ENCODE assay signal across 7 mouse cellular contexts in genomic region chr9:120739199-120739952, GRCm38 (mm10).
DNase-seq lines count a peak whose midpoint lies in the region; ATAC-seq and TF ChIP-seq lines count a peak whose summit lies in the region.

No protein-coding gene starts in this region.

- no peak overlapping the region for H3K4me3 ChIP-seq in intestine, embryonic 16.5 days (ENCODE audit: low read length)
- H3K4me3 ChIP-seq in limb, embryonic 12.5 days (replicated peaks), result no peak overlapping the region
- H3K4me3 ChIP-seq in neural tube, embryonic 11.5 days (ENCODE audit: low read depth, low read length), result no peak overlapping the region

- CTCF ChIA-PET in Patski (lab: Charles Lee), result interaction anchor here (1.1 kb wide), 1 partner anchor 196 kb away, joined by 4 read pairs; no protein-coding TSS in a partner anchor

- H3K27ac ChIP-seq in intestine, embryonic 16.5 days (ENCODE audit: low read length), result peak overlapping the region; percentile 33
- H3K27ac ChIP-seq in limb, embryonic 12.5 days, result peak overlapping the region; percentile 83
- peak overlapping the region; percentile 53; the same call in 1 of the 2 replicates for H3K27ac ChIP-seq in neural tube, embryonic 11.5 days (ENCODE audit: low read depth, low read length)

- in situ Hi-C loops in Patski (cut with MboI; ENCODE audit: low pct_unique_long_range_greater_than_20kb), result loop anchor here (10.0 kb wide), 1 partner anchor 135 kb away; no protein-coding TSS in a partner anchor

- H3K4me2 ChIP-seq in intestine, embryonic 16.5 days (ENCODE audit: low read depth, low read length), result no peak overlapping the region
- no peak overlapping the region for H3K4me2 ChIP-seq in limb, embryonic 12.5 days
- H3K4me2 ChIP-seq in neural tube, embryonic 11.5 days (ENCODE audit: low read depth), result no peak overlapping the region

- H3K27me3 ChIP-seq in Patski, result no peaks in the 10 kb centered on the region
- H3K27me3 ChIP-seq in intestine, embryonic 16.5 days (replicated peaks; ENCODE audit: control insufficient read depth, insufficient read depth, low read length), result no peaks in the 10 kb centered on the region
- H3K27me3 ChIP-seq in limb, embryonic 12.5 days, result no peaks in the 10 kb centered on the region
- no peaks in the 10 kb centered on the region for H3K27me3 ChIP-seq in neural tube, embryonic 11.5 days (ENCODE audit: control insufficient read depth, insufficient read depth, low read length)

- TF ChIP-seq CTCF in Patski (IDR thresholded peaks at IDR 0.05), result no peak

- 0 out of 2 replicates have a peak overlapping the region, but pooled peaks have one; percentile 0 for H3K9ac ChIP-seq in intestine, embryonic 16.5 days (ENCODE audit: low read depth, low read length)
- H3K9ac ChIP-seq in limb, embryonic 12.5 days (replicated peaks), result no peak overlapping the region
- peak overlapping the region; percentile 29 for H3K9ac ChIP-seq in neural tube, embryonic 11.5 days (ENCODE audit: low read length)

- POLR2A ChIA-PET in Patski (lab: Charles Lee), result interaction anchor here (0.8 kb wide), 1 partner anchor 18 kb away, joined by 4 read pairs; no protein-coding TSS in a partner anchor

- ATAC-seq in Patski, result peak; percentile 92
- ATAC-seq in intestine, embryonic 16.5 days, result peak; percentile 47
- peak; percentile 49; the same call in 1 of the 2 replicates for ATAC-seq in limb, embryonic 12.5 days (ENCODE audit: insufficient number of reproducible peaks, insufficient read depth, low FRiP score, low TSS enrichment, low read depth)
- ATAC-seq in neural tube, embryonic 11.5 days (ENCODE audit: insufficient read depth, low FRiP score, low TSS enrichment), result no peak

- peak; percentile 87 for DNase-seq in Patski (ENCODE audit: low read depth, low spot score)
- peak; percentile 49 for DNase-seq in embryo, embryonic 10.5 days (ENCODE audit: low spot score)
- DNase-seq in heart, adult 11 months, result peak; percentile 99
- peak; percentile 47 for DNase-seq in neural tube, embryonic 11.5 days (ENCODE audit: low spot score)
- no peak for DNase-seq in retina, postnatal 1 day

- 47% methylated on average over 14 of the region's 14 CpGs for WGBS in intestine, embryonic 16.5 days
- 55% methylated on average over 14 of the region's 14 CpGs for WGBS in limb, embryonic 12.5 days
- WGBS in neural tube, embryonic 11.5 days, result 61% methylated on average over 14 of the region's 14 CpGs

- H3K4me1 ChIP-seq in intestine, embryonic 16.5 days (ENCODE audit: control insufficient read depth, insufficient read depth, low read length), result peaks cover 28% of the 10 kb centered on the region
- H3K4me1 ChIP-seq in limb, embryonic 12.5 days (replicated peaks), result peaks cover 39% of the 10 kb centered on the region
- H3K4me1 ChIP-seq in neural tube, embryonic 11.5 days (ENCODE audit: control insufficient read depth, insufficient read depth, low read length), result no peaks in the 10 kb centered on the region

- no peaks in the 10 kb centered on the region for H3K36me3 ChIP-seq in intestine, embryonic 16.5 days (ENCODE audit: control insufficient read depth, insufficient read depth, low read length)
- H3K36me3 ChIP-seq in limb, embryonic 12.5 days, result no peaks in the 10 kb centered on the region
- H3K36me3 ChIP-seq in neural tube, embryonic 11.5 days (ENCODE audit: control insufficient read depth, insufficient read depth, low read length), result no peaks in the 10 kb centered on the region

- H3K9me3 ChIP-seq in intestine, embryonic 16.5 days (ENCODE audit: control insufficient read depth, low read length), result no peaks in the 10 kb centered on the region
- no peaks in the 10 kb centered on the region for H3K9me3 ChIP-seq in limb, embryonic 12.5 days
- H3K9me3 ChIP-seq in neural tube, embryonic 11.5 days (ENCODE audit: control insufficient read depth, low read length), result no peaks in the 10 kb centered on the region

Comparison
In these comparisons a context has a peak if more than half of its experiments do, and no peak if none do; other contexts are left out.
1. H3K27ac ChIP-seq: peak in every context shown above with its lines; median percentile 83 in limb, embryonic 12.5 days; 53 in neural tube, embryonic 11.5 days; 33 in intestine, embryonic 16.5 days.